Mouse (Mus musculus) splenic B cell, adult 2 months (primary cell): ENCODE measurements around the gene Zfp91.

Source experiments
- DNase-seq: peaks from one replicate; pipeline ENCODE4 v3.0.0-alpha.2; 2011; ENCODE audit warnings: low read depth, low spot score
- H3K27me3 ChIP-seq: 2 replicates; pipeline ENCODE4 v1.6.1; 2012; ENCODE audit warnings: mild to moderate bottlenecking, low read length, moderate library complexity, mixed read lengths; ENCODE audit not compliant: control insufficient read depth, poor library complexity, insufficient read depth, severe bottlenecking
- H3K36me3 ChIP-seq: 2 replicates; pipeline ENCODE4 v1.6.1; 2012; ENCODE audit warnings: mild to moderate bottlenecking, low read length, moderate library complexity, mixed read lengths; ENCODE audit not compliant: control insufficient read depth, poor library complexity, insufficient read depth, severe bottlenecking

Gene Zfp91

GRCm38 (mm10) chr19:12801046-12801445, 5.1 kb upstream of the Zfp91 start:
- peak; percentile 83 for DNase-seq
- Histone ChIP-seq H3K36me3 (0 out of 2 replicates have a peak, but pooled peaks cover 3% of the 10 kb centered on the region), H3K27me3 (no peaks in the 10 kb centered on the region; the same call in 1 of the 2 replicates)

DNA sequence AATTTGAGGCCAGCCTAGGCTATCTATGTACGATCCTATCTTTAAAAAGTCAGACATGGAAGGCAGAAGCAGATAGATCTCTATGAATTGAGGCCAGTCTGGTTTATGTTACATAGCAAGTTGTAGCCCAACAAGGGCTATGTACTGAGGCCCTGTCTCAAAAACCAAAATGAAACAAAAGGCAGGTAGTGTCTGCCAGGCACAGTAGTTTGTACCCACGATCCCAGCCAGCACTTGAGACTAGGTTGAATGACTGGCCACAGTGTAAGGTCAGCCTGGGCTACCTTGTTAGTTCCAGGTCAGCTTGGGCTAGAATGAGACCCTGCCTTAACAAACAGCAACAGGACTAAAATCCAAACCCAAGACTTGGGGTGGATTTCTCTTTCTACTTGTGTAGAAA, 4.7 kb upstream of the Zfp91 start:
- Histone ChIP-seq H3K27me3 (no peaks in the 10 kb centered on the region), H3K36me3 (0 out of 2 replicates have a peak, but pooled peaks cover 3% of the 10 kb centered on the region)
- no peak for DNase-seq

DNA sequence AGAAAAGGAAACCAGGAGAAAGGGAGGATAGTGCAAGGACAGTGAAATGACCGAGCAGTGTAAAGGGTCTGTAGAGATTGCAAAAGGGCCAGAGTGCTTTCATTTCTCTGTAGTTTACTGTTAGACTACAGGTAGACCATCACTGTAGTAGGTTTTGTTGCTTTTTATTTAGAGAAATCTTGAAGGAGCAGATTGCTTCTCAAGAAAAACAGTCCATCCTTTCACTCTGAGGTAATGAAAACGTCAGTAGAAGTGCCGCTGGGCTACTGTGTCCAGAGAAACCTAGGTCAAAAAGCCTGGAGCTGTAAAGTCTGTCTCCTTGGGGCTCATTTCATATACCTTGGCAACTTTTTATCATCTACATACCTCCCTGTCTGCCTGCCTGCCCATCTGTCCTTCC, 3.2 kb upstream of the Zfp91 start:
- Histone ChIP-seq H3K36me3 (0 out of 2 replicates have a peak, but pooled peaks cover 3% of the 10 kb centered on the region), H3K27me3 (no peaks in the 10 kb centered on the region)
- DNase-seq: no peak

DNA sequence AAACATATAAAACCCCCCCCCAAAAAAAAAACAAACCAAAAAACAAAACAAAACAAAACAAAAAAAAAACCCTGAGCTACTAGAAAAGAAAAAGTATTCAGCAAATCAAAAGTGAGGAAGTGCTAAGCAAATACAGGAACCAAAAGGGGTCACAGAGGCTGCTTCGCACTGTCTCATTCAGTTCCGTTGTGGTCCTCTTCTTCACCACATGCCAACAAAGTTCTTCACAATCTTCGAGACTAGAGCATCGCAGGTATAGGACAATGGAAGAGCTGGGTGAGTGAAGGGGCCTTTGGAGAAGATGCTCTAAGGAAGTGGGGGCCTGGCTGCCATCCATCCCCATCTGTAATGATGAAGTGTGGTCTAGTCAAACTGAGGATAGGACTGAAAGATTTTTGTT, 2.5 kb upstream of the Zfp91 start:
- Histone ChIP-seq H3K36me3 (0 out of 2 replicates have a peak, but pooled peaks cover 2% of the 10 kb centered on the region), H3K27me3 (no peaks in the 10 kb centered on the region)
- peak; percentile 85 for DNase-seq

DNA sequence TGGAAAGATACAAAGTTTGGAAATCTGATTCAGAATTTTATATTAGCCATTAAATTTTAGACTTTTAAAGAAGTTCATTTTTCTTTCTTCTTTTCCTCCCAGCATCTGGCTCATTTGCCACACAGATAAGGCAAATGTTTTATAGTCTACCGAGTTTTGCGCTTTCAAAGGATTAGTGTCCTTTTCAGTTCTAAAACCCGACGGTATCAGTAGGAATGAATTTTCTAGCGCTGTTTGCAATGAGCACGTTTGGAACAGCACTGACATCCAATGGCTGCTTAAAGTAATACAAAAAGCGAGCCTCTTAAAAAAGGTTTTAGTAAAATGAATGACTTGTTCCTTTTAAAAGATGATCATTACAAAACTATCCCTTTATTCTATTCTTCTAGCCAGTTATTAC, 1.1 kb upstream of the Zfp91 start:
- Histone ChIP-seq H3K27me3 (no peaks in the 10 kb centered on the region), H3K36me3 (no peaks in the 10 kb centered on the region)
- peak; percentile 54 for DNase-seq

- no peaks in the 10 kb centered on the region for H3K36me3 ChIP-seq
- H3K27me3 ChIP-seq: no peaks in the 10 kb centered on the region
- peak; percentile 91 for DNase-seq
Observed at GRCm38 (mm10) chr19:12796328-12796931, 504 bp upstream of the Zfp91 start.

DNA sequence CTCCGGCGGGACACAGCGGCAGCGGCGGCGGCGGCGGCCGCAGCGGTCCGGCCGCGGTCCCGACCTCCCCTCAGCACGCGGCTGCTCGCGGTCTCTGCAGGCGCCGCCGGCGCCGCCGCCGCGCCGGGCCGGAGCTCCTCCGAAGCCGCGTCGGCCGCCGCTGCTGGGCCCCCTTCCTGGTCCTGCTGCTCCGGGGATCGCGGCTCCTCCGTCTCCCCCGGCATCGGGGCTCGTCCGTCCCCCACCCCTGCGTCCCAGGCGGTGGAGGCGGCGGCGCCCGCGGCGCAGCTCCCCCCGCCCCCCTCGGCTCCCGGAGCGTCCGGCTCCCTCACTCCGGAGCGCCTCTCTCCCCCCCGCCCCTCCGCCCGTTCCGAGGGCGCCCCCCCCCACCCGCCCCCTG, 816 bp downstream of the Zfp91 start:
- H3K36me3 ChIP-seq: no peaks in the 10 kb centered on the region
- H3K27me3 ChIP-seq: no peaks in the 10 kb centered on the region
- DNase-seq: no peak

GRCm38 (mm10) chr19:12794056-12795044, 1.6 kb downstream of the Zfp91 start:
- Histone ChIP-seq H3K36me3 (no peaks in the 10 kb centered on the region), H3K27me3 (no peaks in the 10 kb centered on the region)
- DNase-seq: peak; percentile 92

GRCm38 (mm10) chr19:12792374-12792773, 3.6 kb downstream of the Zfp91 start:
- Histone ChIP-seq H3K27me3 (no peaks in the 10 kb centered on the region), H3K36me3 (no peaks in the 10 kb centered on the region)
- peak; percentile 52 for DNase-seq

DNA sequence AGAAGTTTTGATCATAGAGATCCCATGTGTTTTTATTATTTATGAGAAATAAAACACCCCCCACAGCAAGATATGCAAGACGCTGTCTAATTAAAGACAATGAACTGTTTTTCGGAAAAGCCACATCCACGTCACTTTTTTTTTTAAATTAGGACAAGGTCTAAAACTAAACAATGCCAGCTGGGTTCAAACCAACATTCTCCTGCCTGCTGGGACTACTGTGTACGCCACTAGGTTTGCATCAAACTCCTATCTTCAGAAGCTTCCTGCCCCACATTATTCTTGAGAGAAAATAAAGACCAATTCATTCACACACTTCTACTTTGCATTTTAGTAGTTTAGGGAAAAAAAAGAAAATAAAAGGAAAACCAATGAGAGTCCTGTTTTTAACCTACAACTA, 8.2 kb downstream of the Zfp91 start:
- Histone ChIP-seq H3K27me3 (no peaks in the 10 kb centered on the region), H3K36me3 (no peaks in the 10 kb centered on the region)
- DNase-seq: no peak

GRCm38 (mm10) chr19:12786803-12787395, 9.0 kb downstream of the Zfp91 start:
- no peak for DNase-seq
- no peaks in the 10 kb centered on the region for H3K36me3 ChIP-seq
- no peaks in the 10 kb centered on the region for H3K27me3 ChIP-seq

- Histone ChIP-seq H3K27me3 (no peaks in the 10 kb centered on the region), H3K36me3 (0 out of 2 replicates have a peak, but pooled peaks cover 5% of the 10 kb centered on the region)
- DNase-seq: no peak
Observed at GRCm38 (mm10) chr19:12780437-12780836, 15.5 kb downstream of the Zfp91 start.

- no peaks in the 10 kb centered on the region for H3K27me3 ChIP-seq
- H3K36me3 ChIP-seq: peaks cover 8% of the 10 kb centered on the region
- no peak for DNase-seq
Observed at GRCm38 (mm10) chr19:12770888-12771287, 25.0 kb downstream of the Zfp91 start.

- no peak for DNase-seq
- H3K36me3 ChIP-seq: 0 out of 2 replicates have a peak, but pooled peaks cover 7% of the 10 kb centered on the region
- H3K27me3 ChIP-seq: no peaks in the 10 kb centered on the region
Observed at GRCm38 (mm10) chr19:12765308-12765707, 30.6 kb downstream of the Zfp91 start, which contains the start of gene Cntf. TSS of gene Cntf (minus strand) at chr19:12765632.
